Mouse (Mus musculus): ENCODE data around the gene Sox15.

Sox15 gene

DNA sequence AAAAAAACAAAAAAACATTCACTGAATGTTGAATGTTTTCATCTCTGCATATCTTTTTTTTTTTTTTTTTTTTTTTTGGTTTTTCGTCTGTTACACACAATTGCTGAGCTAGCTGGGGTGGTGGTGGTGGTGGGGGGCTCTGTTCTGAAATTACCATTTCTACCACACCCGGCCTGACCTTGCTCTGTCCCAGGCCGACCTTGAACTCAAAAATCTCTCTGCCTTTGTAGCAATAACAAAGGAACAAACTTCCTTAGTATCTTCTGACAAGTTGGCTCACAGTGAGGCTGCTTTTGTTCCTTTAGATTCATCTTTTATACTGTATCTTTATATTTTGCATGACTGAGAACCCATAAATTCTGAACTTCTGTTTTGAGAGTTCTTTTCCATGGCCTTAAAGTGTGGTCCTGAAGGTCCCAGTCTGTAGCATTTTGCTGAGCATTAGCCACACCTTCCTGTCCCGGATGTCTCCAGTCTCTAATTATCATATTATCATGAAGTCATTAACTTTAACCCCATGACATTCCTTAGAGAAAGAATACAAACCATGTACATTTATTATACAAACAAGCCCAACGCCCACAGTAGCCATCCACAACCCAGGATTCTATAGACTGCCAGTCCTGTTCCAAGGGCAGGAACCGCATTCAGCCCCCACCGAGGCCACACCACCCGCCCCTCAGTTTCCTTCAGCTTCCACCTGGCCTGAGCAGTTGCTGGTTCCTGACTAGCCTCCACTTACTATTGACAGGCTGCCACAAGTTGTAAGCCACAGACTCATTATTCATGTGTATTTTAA, 48.9 kb downstream of the Sox15 start:
- DNase-seq: no peak

DNA sequence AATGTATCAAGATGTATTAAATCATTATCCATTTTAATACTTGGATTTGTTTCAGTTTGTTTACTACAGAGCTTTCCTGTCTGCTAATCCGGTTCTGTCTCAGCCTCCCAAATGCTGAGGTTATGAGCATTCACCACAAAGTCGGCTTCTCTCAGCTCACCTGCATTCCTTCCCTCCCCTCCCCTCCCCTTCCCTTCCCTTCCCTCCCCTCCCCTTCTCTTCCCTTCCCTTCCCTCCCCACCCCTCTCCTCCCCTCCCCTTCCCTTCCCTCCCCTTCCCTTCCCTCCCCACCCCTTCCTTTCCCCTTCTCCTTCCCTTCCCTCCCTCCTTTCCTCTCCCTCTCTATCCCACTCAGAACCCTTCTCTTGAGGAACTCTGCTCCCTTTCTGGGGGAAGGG, 49.5 kb downstream of the Sox15 start:
- no peak for DNase-seq

Measured in kidney, postnatal 10 days (tissue).